Mouse (Mus musculus) monocyte, adult 59 days (primary cell): ENCODE results near the gene Ccnjl. TPM values are rescaled to one million over a fixed set of nuclear protein-coding genes. Genes with fewer than 3 reads are reported as not detected.

Experiments used
- total RNA-seq, 2 experiments: library from RNA; stranded (reverse); gene quantifications; one replicate each; pipeline ENCODE4 v1.2.4; 2023

The Ccnjl gene
- total RNA-seq = not detected

GRCm38 (mm10) chr11:43528683-43529499 lies at the start of gene Ccnjl:
Gene Ccnjl (plus strand): TSS chr11:43528784.

DNA sequence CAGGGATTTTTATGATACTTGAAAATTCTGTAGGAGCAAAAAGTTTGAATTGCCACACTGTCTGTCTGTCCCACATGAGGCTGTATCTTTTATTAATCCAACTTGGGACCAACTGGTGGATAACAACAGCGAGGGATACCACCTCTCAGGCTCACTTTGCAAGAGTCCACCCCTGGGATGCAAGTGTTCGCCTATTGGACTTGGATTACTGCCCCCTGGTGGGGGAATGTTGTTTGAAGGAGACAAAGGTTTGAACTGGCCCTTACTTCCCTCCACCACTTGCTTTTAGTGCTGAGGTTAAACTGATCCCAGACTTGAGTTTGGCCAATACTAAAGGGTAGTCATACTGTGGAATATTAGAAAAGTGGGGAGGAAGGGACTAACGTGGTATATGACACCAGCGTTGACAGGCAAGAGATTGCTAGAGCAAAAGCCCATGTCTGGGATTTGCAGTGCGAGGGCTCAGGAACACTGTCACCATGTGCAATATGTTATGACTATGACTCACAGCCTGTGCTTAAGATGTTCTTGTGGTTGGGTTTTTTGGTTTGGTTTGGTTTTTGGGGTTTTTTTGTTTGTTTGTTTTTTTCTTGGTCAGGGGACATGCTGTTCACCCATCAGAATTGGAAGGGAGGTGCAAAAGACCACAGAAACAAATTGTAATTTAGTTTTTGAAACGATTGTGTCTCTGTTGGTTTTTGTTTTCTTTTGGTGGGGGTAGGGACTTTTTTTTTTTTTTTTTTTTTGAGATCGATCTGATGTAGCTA lies 57.9 kb downstream of the Ccnjl start, which contains the start of gene 4933415A04Rik:
Gene 4933415A04Rik (plus strand): TSS at position 717 of the 767 bp plus-strand sequence.

GRCm38 (mm10) chr11:43601440-43601839 lies 72.9 kb downstream of the Ccnjl start, which contains the start of gene Fabp6:
Gene Fabp6 (minus strand): TSS chr11:43601540.

Other genes with a start within 250 kb of the Ccnjl start
- 10 to 100 TPM; 45.2 to 54.0 TPM for gene Pttg1, start 102.5 kb upstream of the Ccnjl start, total RNA-seq
- 10 to 100 TPM; 64.8 to 84.1 TPM for gene Slu7, start 95.0 kb upstream of the Ccnjl start, total RNA-seq
- gene C1qtnf2, start 54.5 kb upstream of the Ccnjl start, total RNA-seq = not detected
- gene 4933415A04Rik, start 58.3 kb downstream of the Ccnjl start, total RNA-seq = not detected
- gene Fabp6, start 72.8 kb downstream of the Ccnjl start, total RNA-seq = not detected
- 10 to 100 TPM; 29.7 to 37.0 TPM for gene Pwwp2a, start 153.2 kb downstream of the Ccnjl start, total RNA-seq
- gene Ttc1, start 219.2 kb downstream of the Ccnjl start, total RNA-seq = 10 to 100 TPM; 36.0 to 38.0 TPM